Mouse (Mus musculus): ENCODE results near the gene Olfr901. TPM values are rescaled to one million over a fixed set of nuclear protein-coding genes. Genes with fewer than 3 reads are reported as not detected.
"Not testable (repeated sequence)": the region's sequence is repeated elsewhere in the genome, so short reads cannot be mapped to it uniquely, and the experiment has no call there.

Olfr901 gene
- polyA plus RNA-seq (2012; rRNA removed): not detected in 2 replicates

- DNase-seq (ENCODE audit: low read depth): no peak
These were observed at the start of gene Olfr901 for GRCm38 (mm10) chr9:38429155-38429554. TSS of gene Olfr901 (plus strand) at chr9:38429455.

- no peak for DNase-seq (ENCODE audit: low read depth)
These were observed 27.9 kb upstream of the Olfr901 start, which contains the start of gene Olfr147 for GRCm38 (mm10) chr9:38401398-38401797. TSS of gene Olfr147 (plus strand) at chr9:38401698.

GRCm38 (mm10) chr9:38407502-38407901 lies 21.8 kb upstream of the Olfr901 start:
- not testable (repeated sequence) for DNase-seq (ENCODE audit: low read depth)

GRCm38 (mm10) chr9:38413502-38413901 lies 15.8 kb upstream of the Olfr901 start:
- DNase-seq (ENCODE audit: low read depth): not testable (repeated sequence)

- no peak for DNase-seq (ENCODE audit: low read depth)
These were observed 5.5 kb upstream of the Olfr901 start for GRCm38 (mm10) chr9:38423801-38424200.

- DNase-seq (ENCODE audit: low read depth): no peak
These were observed 2.2 kb upstream of the Olfr901 start for GRCm38 (mm10) chr9:38427026-38427425.

GRCm38 (mm10) chr9:38447352-38447751 lies 18.1 kb downstream of the Olfr901 start, which contains the start of gene Olfr902:
TSS of gene Olfr902 (plus strand) at chr9:38447652.
- DNase-seq (ENCODE audit: low read depth): no peak

GRCm38 (mm10) chr9:38462844-38463243 lies 33.6 kb downstream of the Olfr901 start, which contains the start of gene Olfr904:
TSS of gene Olfr904 (plus strand) at chr9:38463144.
- no peak for DNase-seq (ENCODE audit: low read depth)

GRCm38 (mm10) chr9:38470807-38471206 lies 41.6 kb downstream of the Olfr901 start, which contains the start of gene Olfr905:
TSS of gene Olfr905 (plus strand) at chr9:38471107.
- no peak for DNase-seq (ENCODE audit: low read depth)

Other genes starting within 250 kb of the Olfr901 start
- gene Olfr891, start 248.6 kb upstream of the Olfr901 start, polyA plus RNA-seq (2012; rRNA removed): not detected in 2 replicates
- not detected in 2 replicates for gene Olfr893, start 221.1 kb upstream of the Olfr901 start, polyA plus RNA-seq (2012; rRNA removed)
- gene Olfr894, start 211.4 kb upstream of the Olfr901 start, polyA plus RNA-seq (2012; rRNA removed): not detected in 2 replicates
- not detected in 2 replicates for gene Olfr143, start 176.7 kb upstream of the Olfr901 start, polyA plus RNA-seq (2012; rRNA removed)
- not detected in 2 replicates for gene Olfr895, start 161.6 kb upstream of the Olfr901 start, polyA plus RNA-seq (2012; rRNA removed)
- gene Olfr896-ps1, start 138.3 kb upstream of the Olfr901 start, polyA plus RNA-seq (2012; rRNA removed): not detected in 2 replicates
- not detected in 2 replicates for gene Olfr25, start 100.4 kb upstream of the Olfr901 start, polyA plus RNA-seq (2012; rRNA removed)
- gene Olfr898, start 81.0 kb upstream of the Olfr901 start, polyA plus RNA-seq (2012; rRNA removed): not detected in 2 replicates
- gene Olfr250, start 62.6 kb upstream of the Olfr901 start, polyA plus RNA-seq (2012; rRNA removed): not detected in 2 replicates
- not detected in 2 replicates for gene Olfr251, start 52.4 kb upstream of the Olfr901 start, polyA plus RNA-seq (2012; rRNA removed)
- not detected in 2 replicates for gene Olfr147, start 27.8 kb upstream of the Olfr901 start, polyA plus RNA-seq (2012; rRNA removed)
- not detected in 2 replicates for gene Olfr902, start 18.2 kb downstream of the Olfr901 start, polyA plus RNA-seq (2012; rRNA removed)
- not detected in 2 replicates for gene Olfr904, start 33.7 kb downstream of the Olfr901 start, polyA plus RNA-seq (2012; rRNA removed)
- not detected in 2 replicates for gene Olfr905, start 41.7 kb downstream of the Olfr901 start, polyA plus RNA-seq (2012; rRNA removed)
- not detected in 2 replicates for gene Olfr906, start 57.6 kb downstream of the Olfr901 start, polyA plus RNA-seq (2012; rRNA removed)
- gene Olfr907, start 66.3 kb downstream of the Olfr901 start, polyA plus RNA-seq (2012; rRNA removed): not detected in 2 replicates
- not detected in 2 replicates for gene Olfr911-ps1, start 92.1 kb downstream of the Olfr901 start, polyA plus RNA-seq (2012; rRNA removed)
- gene Olfr910, start 108.4 kb downstream of the Olfr901 start, polyA plus RNA-seq (2012; rRNA removed): not detected in 2 replicates
- not detected in 2 replicates for gene Olfr912, start 150.7 kb downstream of the Olfr901 start, polyA plus RNA-seq (2012; rRNA removed)
- gene Olfr913, start 163.3 kb downstream of the Olfr901 start, polyA plus RNA-seq (2012; rRNA removed): not detected in 2 replicates
- gene Olfr914, start 175.6 kb downstream of the Olfr901 start, polyA plus RNA-seq (2012; rRNA removed): not detected in 2 replicates
- not detected in 2 replicates for gene Olfr916, start 230.4 kb downstream of the Olfr901 start, polyA plus RNA-seq (2012; rRNA removed)
- gene Olfr917, start 236.4 kb downstream of the Olfr901 start, polyA plus RNA-seq (2012; rRNA removed): not detected in 2 replicates
- not detected in 2 replicates for gene Olfr918, start 245.1 kb downstream of the Olfr901 start, polyA plus RNA-seq (2012; rRNA removed)